Mouse (Mus musculus) MEL (cell line): ENCODE data around the gene Dhx29. TPM values are rescaled to one million over a fixed set of nuclear protein-coding genes. Genes with fewer than 3 reads are reported as not detected.

Source experiments
- DNase-seq: peaks from one replicate; pipeline ENCODE4 v3.0.0; 2011; ENCODE audit warnings: low read depth, low spot score
- H3K27ac ChIP-seq: 2 replicates; pipeline ENCODE4 v1.5.1; 2012; ENCODE audit warnings: low read depth, mild to moderate bottlenecking, control low read depth, low read length, moderate library complexity; ENCODE audit not compliant: control insufficient read depth
- H3K27me3 ChIP-seq, 2 experiments: fragments of 150-350 bp in 1 of 2; sonication (generic) in 1 of 2; 2 replicates each; pipeline ENCODE4 v1.6.1; 2012; ENCODE audit warnings: low read length in 2 of 2, mild to moderate bottlenecking in 2 of 2, improper control_type of control experiment in 1 of 2, moderate library complexity in 1 of 2; ENCODE audit not compliant: insufficient read depth in 2 of 2, control insufficient read depth in 1 of 2
- H3K36me3 ChIP-seq, 2 experiments: 2 replicates each; pipeline ENCODE4 v1.6.1; 2012 to 2014; ENCODE audit warnings: low read length in 2 of 2, improper control_type of control experiment in 1 of 2, inconsistent platforms in 1 of 2, mild to moderate bottlenecking in 1 of 2; ENCODE audit not compliant: insufficient read depth in 2 of 2, control insufficient read depth in 1 of 2
- H3K4me1 ChIP-seq, 2 experiments: fragments of 150-350 bp in 1 of 2; sonication (generic) in 1 of 2; 2 replicates each; pipeline ENCODE4 v1.6.1; 2012; ENCODE audit warnings: low read length in 2 of 2, improper control_type of control experiment in 1 of 2, mild to moderate bottlenecking in 1 of 2; ENCODE audit not compliant: insufficient read depth in 2 of 2, control insufficient read depth in 1 of 2
- H3K4me3 ChIP-seq, 2 experiments: fragments of 150-350 bp in 1 of 2; sonication (generic) in 1 of 2; 2 replicates each; pipeline ENCODE4 v1.5.1; 2012; ENCODE audit warnings: low read depth in 2 of 2, low read length in 2 of 2, mild to moderate bottlenecking in 2 of 2, moderate library complexity in 2 of 2, control low read depth in 1 of 2, improper control_type of control experiment in 1 of 2; ENCODE audit not compliant: control insufficient read depth in 1 of 2, insufficient read depth in 1 of 2
- H3K79me2 ChIP-seq: 2 replicates; pipeline ENCODE4 v1.6.1; 2012; ENCODE audit warnings: mild to moderate bottlenecking, low read length, moderate library complexity; ENCODE audit not compliant: control insufficient read depth, poor library complexity, insufficient read depth
- H3K9ac ChIP-seq: 2 replicates; pipeline ENCODE4 v1.6.1; 2012; ENCODE audit warnings: low read depth, mild to moderate bottlenecking, control low read depth, low read length, moderate library complexity; ENCODE audit not compliant: control insufficient read depth, poor library complexity, severe bottlenecking
- H3K9me3 ChIP-seq: fragments of 150-350 bp; sonication (generic); replicated peaks from 2 replicates; pipeline ENCODE4 v1.6.1; 2012; ENCODE audit warnings: mild to moderate bottlenecking, low read length, improper control_type of control experiment, moderate library complexity; ENCODE audit not compliant: insufficient read depth
- CHD1 ChIP-seq: IDR thresholded peaks from 2 replicates; pipeline ENCODE4 v1.6.1; 2012; ENCODE audit warnings: low read depth, mild to moderate bottlenecking, inconsistent platforms, low read length, improper control_type of control experiment
- CTCF ChIP-seq, 3 experiments: IDR thresholded peaks in 2 of 3; conservative IDR thresholded peaks in 1 of 3; 2 replicates each; pipeline ENCODE4 v1.5.1; 2011 to 2012; ENCODE audit warnings: low read length in 3 of 3, low read depth in 2 of 3, mild to moderate bottlenecking in 2 of 3, improper control_type of control experiment in 1 of 3, inconsistent platforms in 1 of 3, mixed read lengths in 1 of 3, moderate library complexity in 1 of 3; ENCODE audit not compliant: control insufficient read depth in 1 of 3, insufficient read depth in 1 of 3, poor library complexity in 1 of 3, severe bottlenecking in 1 of 3
- GABPA ChIP-seq: IDR thresholded peaks from 2 replicates; pipeline ENCODE4 v1.6.1; 2012; ENCODE audit warnings: low read depth, mild to moderate bottlenecking, inconsistent platforms, low read length, improper control_type of control experiment, moderate library complexity
- GATA1 ChIP-seq: IDR thresholded peaks from 2 replicates; pipeline ENCODE4 v1.6.1; 2011; ENCODE audit warnings: low read depth, low read length, improper control_type of control experiment
- MAFK ChIP-seq: IDR thresholded peaks from 2 replicates; pipeline ENCODE4 v1.6.1; 2011; ENCODE audit warnings: low read depth, mild to moderate bottlenecking, low read length, improper control_type of control experiment, borderline replicate concordance
- MAX ChIP-seq: IDR thresholded peaks from 2 replicates; pipeline ENCODE4 v1.6.1; 2011; ENCODE audit warnings: low read length, improper control_type of control experiment
- MEF2A ChIP-seq: IDR thresholded peaks from 2 replicates; pipeline ENCODE4 v1.6.1; 2014; ENCODE audit warnings: low read depth, mild to moderate bottlenecking, inconsistent platforms, low read length, improper control_type of control experiment; ENCODE audit not compliant: poor library complexity, insufficient replicate concordance, severe bottlenecking; ENCODE audit errors: extremely low read depth
- MXI1 ChIP-seq: IDR thresholded peaks from 2 replicates; pipeline ENCODE4 v1.6.1; 2011; ENCODE audit warnings: mild to moderate bottlenecking, low read depth, low read length, improper control_type of control experiment
- MYB ChIP-seq: IDR thresholded peaks from 2 replicates; pipeline ENCODE4 v1.6.1; 2011; ENCODE audit warnings: mild to moderate bottlenecking, low read depth, low read length, improper control_type of control experiment
- MYC ChIP-seq: IDR thresholded peaks from 2 replicates; pipeline ENCODE4 v1.6.1; 2011; ENCODE audit warnings: low read depth, mild to moderate bottlenecking, low read length, improper control_type of control experiment, moderate library complexity
- NELFE ChIP-seq: IDR thresholded peaks from 2 replicates; pipeline ENCODE4 v1.6.1; 2011; ENCODE audit warnings: low read depth, low read length, improper control_type of control experiment
- POLR2AphosphoS5 ChIP-seq: IDR thresholded peaks from 2 replicates; pipeline ENCODE4 v1.6.1; 2012; ENCODE audit warnings: low read depth, borderline replicate concordance, mild to moderate bottlenecking, inconsistent platforms, low read length, moderate library complexity, mixed read lengths
- RAD21 ChIP-seq: IDR thresholded peaks from 2 replicates; pipeline ENCODE4 v1.6.1; 2011; ENCODE audit warnings: mild to moderate bottlenecking, low read depth, low read length, improper control_type of control experiment
- RCOR1 ChIP-seq: IDR thresholded peaks from 2 replicates; pipeline ENCODE4 v1.6.1; 2012; ENCODE audit warnings: low read depth, mild to moderate bottlenecking, inconsistent platforms, low read length, improper control_type of control experiment
- SIN3A ChIP-seq: IDR thresholded peaks from 2 replicates; pipeline ENCODE4 v1.6.1; 2012; ENCODE audit warnings: low read length, improper control_type of control experiment, inconsistent platforms
- SMC3 ChIP-seq: IDR thresholded peaks from 2 replicates; pipeline ENCODE4 v1.6.1; 2011; ENCODE audit warnings: low read depth, low read length, improper control_type of control experiment
- TAL1 ChIP-seq: IDR thresholded peaks from 2 replicates; pipeline ENCODE4 v1.6.1; 2012; ENCODE audit warnings: mild to moderate bottlenecking, inconsistent platforms, low read length, moderate library complexity, mixed read lengths
- TBP ChIP-seq: IDR thresholded peaks from 2 replicates; pipeline ENCODE4 v1.8.0; 2011; ENCODE audit warnings: low read depth, low read length, improper control_type of control experiment
- USF1 ChIP-seq: IDR thresholded peaks from 2 replicates; pipeline ENCODE4 v1.6.1; 2014; ENCODE audit warnings: low read depth, mild to moderate bottlenecking, inconsistent platforms, low read length, improper control_type of control experiment, moderate library complexity
- USF2 ChIP-seq, 2 experiments: IDR thresholded peaks; 2 replicates each; pipeline ENCODE4 v1.6.1; 2011 to 2012; ENCODE audit warnings: improper control_type of control experiment in 2 of 2, low read length in 2 of 2, borderline replicate concordance in 1 of 2, inconsistent platforms in 1 of 2, low read depth in 1 of 2, mild to moderate bottlenecking in 1 of 2; ENCODE audit not compliant: insufficient read depth in 1 of 2
- ZC3H11A ChIP-seq: IDR thresholded peaks from 2 replicates; pipeline ENCODE4 v1.6.1; 2012; ENCODE audit warnings: low read depth, mild to moderate bottlenecking, inconsistent platforms, low read length, improper control_type of control experiment
- ZKSCAN1 ChIP-seq: IDR thresholded peaks from 2 replicates; pipeline ENCODE4 v1.6.1; 2012; ENCODE audit warnings: low read depth, mild to moderate bottlenecking, inconsistent platforms, low read length, improper control_type of control experiment, moderate library complexity
- ZNF384 ChIP-seq: IDR thresholded peaks from 2 replicates; pipeline ENCODE4 v1.6.1; 2012; ENCODE audit warnings: low read depth, mild to moderate bottlenecking, inconsistent platforms, low read length, improper control_type of control experiment
- polyA plus RNA-seq, 2 experiments: library from polyadenylated mRNA; stranded (reverse) in 1 of 2; unstranded in 1 of 2; fragments of >175 nt in 1 of 2; fragments of >200 nt in 1 of 2; gene quantifications; 2 replicates each; pipeline versions ENCODE4 v1.2.1 to v1.2.4; 2012; ENCODE audit warnings: low replicate concordance in 2 of 2, low read depth in 1 of 2; ENCODE audit not compliant: insufficient read length in 2 of 2, insufficient read depth in 1 of 2, missing spikeins in 1 of 2
- total RNA-seq: library from RNA; depleted of rRNA; stranded (reverse); fragments of 300-350 nt; gene quantifications from 2 replicates; pipeline ENCODE4 v1.2.3, GENCODE M21; 2012

Dhx29 gene
- total and polyA plus RNA-seq, 3 experiments: 25.3 to 41.2 (median 26.7) TPM

- TF ChIP-seq CHD1: no peak
- TF ChIP-seq SMC3: no peak
- TF ChIP-seq POLR2AphosphoS5: no peak
- TF ChIP-seq MAFK: no peak
- TF ChIP-seq MAX: no peak
- no peak for TF ChIP-seq GATA1
- no peak for TF ChIP-seq MYB
- no peak for TF ChIP-seq TBP
- no peak for TF ChIP-seq MXI1
- no peak for TF ChIP-seq RCOR1
- no peak for TF ChIP-seq USF1
- TF ChIP-seq CTCF (IDR thresholded peaks at IDR 0.05 in 2 of 3, conservative IDR thresholded peaks at IDR 0.05 in 1 of 3; ENCODE audit: control insufficient read depth in 1 of 3, insufficient read depth in 1 of 3, low read depth in 2 of 3, low read length in 3 of 3, poor library complexity in 1 of 3, severe bottlenecking in 1 of 3): no peak
- no peak for TF ChIP-seq GABPA
- no peak for TF ChIP-seq MYC
- TF ChIP-seq TAL1: no peak
- TF ChIP-seq RAD21: no peak
- no peak for TF ChIP-seq ZNF384
- TF ChIP-seq, all 39 proteins: peak for 0
- no peak for DNase-seq
- Histone ChIP-seq H3K4me3 (no peak overlapping the region), H3K27ac (no peak overlapping the region), H3K79me2 (no peaks in the 10 kb centered on the region), H3K9me3 (no peaks in the 10 kb centered on the region), H3K27me3 (no peaks in the 10 kb centered on the region), H3K4me1 (no peaks in the 10 kb centered on the region), H3K9ac (no peak overlapping the region), H3K36me3 (no peaks in the 10 kb centered on the region)
Measured at GRCm38 (mm10) chr13:112990346-112990745, 63.1 kb downstream of the Dhx29 start.

- no peaks in the 10 kb centered on the region for H3K4me1 ChIP-seq
- H3K9ac ChIP-seq: no peak within 1 kb of the TSS
- H3K27me3 ChIP-seq: 0 out of 4 replicates have a peak, but pooled peaks cover 0 to 2% of the 10 kb centered on the region in 2 experiments
- no peak within 1 kb of the TSS for H3K27ac ChIP-seq
- no peak for TF ChIP-seq RCOR1
- no peak for TF ChIP-seq USF2 (IDR thresholded peaks at IDR 0.05; ENCODE audit: borderline replicate concordance in 1 of 2, insufficient read depth in 1 of 2, low read depth in 1 of 2, low read length in 2 of 2)
- TF ChIP-seq ZNF384: no peak
- TF ChIP-seq MYB: no peak
- no peak for TF ChIP-seq SIN3A
- no peak for TF ChIP-seq MEF2A
- TF ChIP-seq NELFE: no peak
- no peak for TF ChIP-seq CTCF (IDR thresholded peaks at IDR 0.05 in 2 of 3, conservative IDR thresholded peaks at IDR 0.05 in 1 of 3; ENCODE audit: control insufficient read depth in 1 of 3, insufficient read depth in 1 of 3, low read depth in 2 of 3, low read length in 3 of 3, poor library complexity in 1 of 3, severe bottlenecking in 1 of 3)
- TF ChIP-seq CHD1: no peak
- TF ChIP-seq RAD21: no peak
- no peak for TF ChIP-seq ZC3H11A
- TF ChIP-seq TBP: no peak
- no peak for TF ChIP-seq POLR2AphosphoS5
- TF ChIP-seq ZKSCAN1: no peak
- TF ChIP-seq MAX: no peak
- H3K79me2 ChIP-seq: no peaks in the 10 kb centered on the region
- H3K9me3 ChIP-seq: no peaks in the 10 kb centered on the region
- DNase-seq: no peak
- H3K36me3 ChIP-seq: no peaks in the 10 kb centered on the region
- no peak within 1 kb of the TSS for H3K4me3 ChIP-seq
Measured at GRCm38 (mm10) chr13:112993531-112994152, 66.4 kb downstream of the Dhx29 start, which contains the start of gene Mcidas. Gene Mcidas (plus strand): TSS chr13:112993845.
